Mouse (Mus musculus) pancreas, adult 10 weeks (tissue): ENCODE results near the gene Ppm1b. TPM values are rescaled to one million over a fixed set of nuclear protein-coding genes. Genes with fewer than 3 reads are reported as not detected.

Experiments
- polyA plus RNA-seq: library from polyadenylated mRNA; stranded (reverse); fragments of 350-450 nt; fragmentation: Illumina TruSeq; extraction: RNeasy Lipid Tissue Mini Kit (QIAGEN cat#74804); gene quantifications from one replicate; pipeline ENCODE4 v1.2.3, GENCODE M21; 2015; ENCODE audit warnings: low read depth, low replicate concordance; ENCODE audit not compliant: insufficient read depth

The Ppm1b gene
- polyA plus RNA-seq: 12.4 TPM

GRCm38 (mm10) chr17:84956441-84956840 lies at the start of gene Ppm1b:
Gene Ppm1b, plus strand, starts transcription at chr17:84956741.

GRCm38 (mm10) chr17:85028093-85028739 lies 71.7 kb downstream of the Ppm1b start, which contains the start of gene Slc3a1:
Gene Slc3a1, plus strand, starts transcription at chr17:85028376.

Other genes with a start within 250 kb of the Ppm1b start
- gene Lrpprc, start 166.0 kb upstream of the Ppm1b start, polyA plus RNA-seq: 6.3 TPM
- gene Slc3a1, start 71.6 kb downstream of the Ppm1b start, polyA plus RNA-seq: 1.4 TPM
- gene Prepl, start 133.5 kb downstream of the Ppm1b start, polyA plus RNA-seq: 10.6 TPM
- 2.3 TPM for gene Camkmt, start 133.8 kb downstream of the Ppm1b start, polyA plus RNA-seq